Mouse (Mus musculus) liver, embryonic 13.5 days (tissue): ENCODE measurements around the gene B3gnt6. TPM values are rescaled to one million over a fixed set of nuclear protein-coding genes. Genes with fewer than 3 reads are reported as not detected.

Source experiments
- ATAC-seq: fragments of 200-750 bp; cut with Nextera tagmentation; 2 replicates; pipeline ENCODE4 v1.8.0; 2017; ENCODE audit warnings: low read depth, mild to moderate bottlenecking, moderate number of reproducible peaks, moderate library complexity
- DNase-seq: peaks from one replicate; pipeline ENCODE4 v3.0.0; 2022
- H3K27ac ChIP-seq: fragments of 300-500 bp; sonication (generic); 2 replicates; pipeline ENCODE4 v1.5.1; 2015; ENCODE audit warnings: moderate library complexity, mild to moderate bottlenecking, inconsistent platforms
- H3K27me3 ChIP-seq: fragments of 300-500 bp; sonication (generic); 2 replicates; pipeline ENCODE4 v1.6.1; 2015; ENCODE audit warnings: mild to moderate bottlenecking, inconsistent platforms
- H3K36me3 ChIP-seq: fragments of 300-500 bp; sonication (generic); 2 replicates; pipeline ENCODE4 v1.6.1; 2015; ENCODE audit warnings: mild to moderate bottlenecking, inconsistent platforms
- H3K4me1 ChIP-seq: fragments of 300-500 bp; sonication (generic); replicated peaks from 2 replicates; pipeline ENCODE4 v1.6.1; 2015; ENCODE audit warnings: inconsistent platforms
- H3K4me2 ChIP-seq: fragments of 300-500 bp; sonication (generic); 2 replicates; pipeline ENCODE4 v1.6.1; 2015; ENCODE audit warnings: inconsistent platforms, mild to moderate bottlenecking, moderate library complexity
- H3K4me3 ChIP-seq: fragments of 300-500 bp; sonication (generic); replicated peaks from 2 replicates; pipeline ENCODE4 v1.5.1; 2015; ENCODE audit warnings: mild to moderate bottlenecking, inconsistent platforms
- H3K9ac ChIP-seq: fragments of 300-500 bp; sonication (generic); 2 replicates; pipeline ENCODE4 v1.6.1; 2015; ENCODE audit warnings: mild to moderate bottlenecking, inconsistent platforms
- H3K9me3 ChIP-seq: fragments of 300-500 bp; sonication (generic); replicated peaks from 2 replicates; pipeline ENCODE4 v1.6.1; 2016; ENCODE audit warnings: inconsistent platforms
- WGBS: fragments of 180-500 bp; shearing (Covaris S2); methylation state at CpG from one replicate; pipeline ENCODE4 v1.1.7; 2015; ENCODE audit not compliant: insufficient replicate concordance; 5-methylcytosine and 5-hydroxymethylcytosine counted together
- polyA plus RNA-seq: library from polyadenylated mRNA; unstranded; fragments of >200 nt; fragmentation: Nextera tagmentation; extraction: Ambion mirVana; gene quantifications from 2 replicates; pipeline ENCODE4 v1.2.1, GENCODE M21; 2015

The B3gnt6 gene
- polyA plus RNA-seq, 1 experiment from 2014 or later: not detected

GRCm38 (mm10) chr7:98177071-98177485 is 22.2 kb downstream of the B3gnt6 start:
- H3K4me1 ChIP-seq: peaks cover 83% of the 10 kb centered on the region
- peak overlapping the region; percentile 85 for H3K9ac ChIP-seq
- H3K27me3 ChIP-seq: no peaks in the 10 kb centered on the region
- H3K4me3 ChIP-seq: peak overlapping the region; percentile 81
- no peaks in the 10 kb centered on the region for H3K9me3 ChIP-seq
- WGBS: 26% methylated on average over 2 of the region's 2 CpGs
- peak overlapping the region; percentile 93 for H3K4me2 ChIP-seq
- H3K27ac ChIP-seq: peak overlapping the region; percentile 99
- H3K36me3 ChIP-seq: peaks cover 10% of the 10 kb centered on the region
- DNase-seq: no peak
- ATAC-seq: peak; percentile 0; the same call in 1 of the 2 replicates

GRCm38 (mm10) chr7:98176322-98177070 is 22.8 kb downstream of the B3gnt6 start:
- H3K36me3 ChIP-seq: peaks cover 10% of the 10 kb centered on the region
- H3K4me2 ChIP-seq: peak overlapping the region; percentile 93
- H3K27me3 ChIP-seq: no peaks in the 10 kb centered on the region
- WGBS: 28% methylated on average over 8 of the region's 8 CpGs
- H3K27ac ChIP-seq: peak overlapping the region; percentile 99
- peak overlapping the region; percentile 85 for H3K9ac ChIP-seq
- ATAC-seq (peak; percentile 57), DNase-seq (peak; percentile 56)
- H3K9me3 ChIP-seq: no peaks in the 10 kb centered on the region
- peak overlapping the region; percentile 81 for H3K4me3 ChIP-seq
- H3K4me1 ChIP-seq: peaks cover 88% of the 10 kb centered on the region

GRCm38 (mm10) chr7:98174883-98175755 is 24.2 kb downstream of the B3gnt6 start:
- peaks cover 94% of the 10 kb centered on the region for H3K4me1 ChIP-seq
- H3K4me3 ChIP-seq: peak overlapping the region; percentile 81
- ATAC-seq: peak; percentile 75
- H3K36me3 ChIP-seq: peaks cover 10% of the 10 kb centered on the region
- H3K4me2 ChIP-seq: peak overlapping the region; percentile 93
- H3K9ac ChIP-seq: peak overlapping the region; percentile 85
- peak; percentile 81 for DNase-seq
- peak overlapping the region; percentile 99 for H3K27ac ChIP-seq
- WGBS: 33% methylated on average over 4 of the region's 4 CpGs
- H3K27me3 ChIP-seq: no peaks in the 10 kb centered on the region
- H3K9me3 ChIP-seq: no peaks in the 10 kb centered on the region

- Histone ChIP-seq H3K4me2 (peak overlapping the region; percentile 93), H3K9me3 (no peaks in the 10 kb centered on the region), H3K9ac (peak overlapping the region; percentile 85), H3K27me3 (no peaks in the 10 kb centered on the region), H3K36me3 (peaks cover 17% of the 10 kb centered on the region), H3K27ac (peak overlapping the region; percentile 99), H3K4me3 (0 out of 2 replicates have a peak overlapping the region, but pooled peaks have one; percentile 4), H3K4me1 (peaks cover 91% of the 10 kb centered on the region)
- ATAC-seq (no peak), DNase-seq (no peak)
- WGBS: 18% methylated on average over 4 of the region's 4 CpGs
Observed at GRCm38 (mm10) chr7:98173408-98173807, 25.9 kb downstream of the B3gnt6 start.

GRCm38 (mm10) chr7:98172661-98173060 is 26.6 kb downstream of the B3gnt6 start:
- H3K4me3 ChIP-seq: no peak overlapping the region
- H3K36me3 ChIP-seq: peaks cover 17% of the 10 kb centered on the region
- DNase-seq: no peak
- peak overlapping the region; percentile 85 for H3K9ac ChIP-seq
- H3K27ac ChIP-seq: peak overlapping the region; percentile 99
- no peaks in the 10 kb centered on the region for H3K9me3 ChIP-seq
- H3K4me1 ChIP-seq: peaks cover 95% of the 10 kb centered on the region
- H3K4me2 ChIP-seq: peak overlapping the region; percentile 93
- no peaks in the 10 kb centered on the region for H3K27me3 ChIP-seq
- no peak for ATAC-seq
- WGBS: 79% methylated on average over 8 of the region's 8 CpGs

- peak overlapping the region; percentile 85 for H3K9ac ChIP-seq
- peaks cover 20% of the 10 kb centered on the region for H3K36me3 ChIP-seq
- peak overlapping the region; percentile 50 for H3K4me3 ChIP-seq
- peaks cover 86% of the 10 kb centered on the region for H3K4me1 ChIP-seq
- peak overlapping the region; percentile 99 for H3K27ac ChIP-seq
- H3K27me3 ChIP-seq: no peaks in the 10 kb centered on the region
- WGBS: 18% methylated on average over 6 of the region's 6 CpGs
- H3K9me3 ChIP-seq: no peaks in the 10 kb centered on the region
- DNase-seq: peak; percentile 83
- peak; percentile 88 for ATAC-seq
- H3K4me2 ChIP-seq: peak overlapping the region; percentile 93
Observed at GRCm38 (mm10) chr7:98171141-98172073, 27.9 kb downstream of the B3gnt6 start.

GRCm38 (mm10) chr7:98164999-98165528 is 34.2 kb downstream of the B3gnt6 start:
- 24% methylated on average over 10 of the region's 10 CpGs for WGBS
- H3K4me3 ChIP-seq: peak overlapping the region; percentile 32
- DNase-seq: no peak

GRCm38 (mm10) chr7:98164382-98164998 is 34.8 kb downstream of the B3gnt6 start:
- no peaks in the 10 kb centered on the region for H3K9me3 ChIP-seq
- peak overlapping the region; percentile 56 for H3K4me2 ChIP-seq
- peaks cover 31% of the 10 kb centered on the region for H3K36me3 ChIP-seq
- WGBS: 65% methylated on average over 9 of the region's 9 CpGs
- H3K9ac ChIP-seq: peak overlapping the region; percentile 72
- DNase-seq (no peak), ATAC-seq (no peak)
- peak overlapping the region; percentile 80 for H3K27ac ChIP-seq
- peaks cover 86% of the 10 kb centered on the region for H3K4me1 ChIP-seq
- H3K27me3 ChIP-seq: no peaks in the 10 kb centered on the region
- H3K4me3 ChIP-seq: no peak overlapping the region

More at GRCm38 (mm10) chr7:98164999-98165528, 34.2 kb downstream of the B3gnt6 start:
- Histone ChIP-seq H3K27me3 (no peaks in the 10 kb centered on the region), H3K9me3 (no peaks in the 10 kb centered on the region), H3K4me1 (peaks cover 86% of the 10 kb centered on the region), H3K9ac (peak overlapping the region; percentile 72), H3K4me2 (peak overlapping the region; percentile 56), H3K27ac (peak overlapping the region; percentile 80), H3K36me3 (peaks cover 30% of the 10 kb centered on the region)
- peak; percentile 74 for ATAC-seq

GRCm38 (mm10) chr7:98163700-98164099 is 35.6 kb downstream of the B3gnt6 start:
- WGBS: 63% methylated on average over 3 of the region's 3 CpGs
- Histone ChIP-seq H3K9ac (no peak overlapping the region), H3K4me1 (peaks cover 87% of the 10 kb centered on the region), H3K36me3 (peaks cover 33% of the 10 kb centered on the region), H3K27ac (0 out of 2 replicates have a peak overlapping the region, but pooled peaks have one; percentile 80), H3K9me3 (no peaks in the 10 kb centered on the region), H3K4me2 (no peak overlapping the region), H3K27me3 (no peaks in the 10 kb centered on the region), H3K4me3 (no peak overlapping the region)
- no peak for ATAC-seq
- no peak for DNase-seq

- 72% methylated on average over 6 of the region's 6 CpGs for WGBS
- no peak for DNase-seq
- no peak overlapping the region for H3K4me2 ChIP-seq
- peaks cover 39% of the 10 kb centered on the region for H3K36me3 ChIP-seq
- no peaks in the 10 kb centered on the region for H3K9me3 ChIP-seq
- 0 out of 2 replicates have a peak overlapping the region, but pooled peaks have one; percentile 34 for H3K27ac ChIP-seq
- peak overlapping the region; percentile 2; the same call in 1 of the 2 replicates for H3K9ac ChIP-seq
- no peaks in the 10 kb centered on the region for H3K27me3 ChIP-seq
- no peak for ATAC-seq
- H3K4me3 ChIP-seq: no peak overlapping the region
- H3K4me1 ChIP-seq: peaks cover 95% of the 10 kb centered on the region
Observed at GRCm38 (mm10) chr7:98162239-98162638, 37.0 kb downstream of the B3gnt6 start.
